Mouse (Mus musculus): ENCODE measurements around the gene Olfr203.
"Not testable (repeated sequence)": the region's sequence is repeated elsewhere in the genome, so short reads cannot be mapped to it uniquely, and the experiment has no call there.

Olfr203 gene

DNA sequence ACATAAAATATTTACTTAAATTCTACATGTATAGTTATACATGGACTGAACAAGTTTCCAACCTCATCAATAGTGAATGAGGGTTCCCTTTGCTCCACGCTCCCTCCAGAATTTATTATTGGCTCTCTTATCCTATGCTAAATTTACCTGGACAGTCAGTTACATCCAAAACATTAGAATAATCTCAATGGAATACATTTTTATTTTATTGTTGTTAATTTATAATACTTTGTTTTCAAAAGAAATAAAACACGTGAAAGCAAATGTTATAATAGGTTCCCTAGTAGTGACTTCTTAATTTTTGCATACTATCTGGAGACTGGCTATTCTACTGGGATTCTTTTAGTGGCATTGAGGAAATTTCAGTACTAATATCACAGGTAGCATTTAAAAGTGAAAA, at the start of gene Olfr203:
Olfr203 (plus strand) TSS at position 301 of the 400 bp plus-strand sequence.
- DNase-seq (ENCODE audit: low read depth, low spot score) = no peak

- DNase-seq (ENCODE audit: low read depth, low spot score) = peak; percentile 2
These were observed 49.0 kb upstream of the Olfr203 start for GRCm38 (mm10) chr16:59249684-59250083.

DNA sequence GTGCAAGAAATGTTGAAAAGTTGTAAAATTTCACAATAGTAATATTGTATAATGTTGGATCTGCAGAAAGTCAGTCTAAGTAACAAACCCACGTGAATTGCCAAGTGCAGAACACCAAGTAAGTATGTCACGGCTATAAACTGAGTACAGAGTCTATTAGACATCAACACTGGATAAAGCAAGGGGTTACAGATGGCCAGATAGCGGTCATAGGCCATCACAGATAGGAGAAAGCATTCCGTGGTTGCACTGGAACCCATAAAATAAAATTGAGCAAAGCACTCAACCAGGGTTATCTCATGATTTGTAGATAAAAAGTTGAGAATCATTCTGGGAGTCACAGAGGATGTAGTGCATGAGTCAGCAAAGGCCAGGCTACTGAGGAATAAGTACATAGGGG, 29.6 kb upstream of the Olfr203 start:
- not testable (repeated sequence) for DNase-seq (ENCODE audit: low read depth, low spot score)

- DNase-seq (ENCODE audit: low read depth, low spot score) = not testable (repeated sequence)
These were observed 26.1 kb upstream of the Olfr203 start, which contains the start of gene Olfr201 for GRCm38 (mm10) chr16:59272532-59272931. Olfr201 (minus strand) TSS chr16:59272632.

DNA sequence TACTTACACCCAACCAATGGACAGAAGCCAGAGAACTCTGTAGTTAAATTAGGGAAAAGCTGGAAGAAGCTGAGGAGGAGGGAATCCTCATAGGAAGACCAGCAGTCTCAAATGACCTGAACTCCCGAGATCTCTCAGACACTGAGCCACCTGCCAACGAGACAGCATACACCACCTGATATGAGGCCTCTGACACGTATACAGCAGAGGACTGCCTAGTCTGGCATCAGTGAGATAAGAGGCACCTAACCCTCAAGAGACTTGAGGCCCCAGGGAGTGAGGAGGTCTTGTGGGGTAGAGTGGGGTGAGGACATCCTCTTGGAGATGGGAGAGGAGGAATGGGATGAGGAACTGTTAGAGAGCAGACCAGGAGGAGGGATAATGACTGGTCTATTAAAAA, 18.1 kb upstream of the Olfr203 start:
- no peak for DNase-seq (ENCODE audit: low read depth, low spot score)

DNA sequence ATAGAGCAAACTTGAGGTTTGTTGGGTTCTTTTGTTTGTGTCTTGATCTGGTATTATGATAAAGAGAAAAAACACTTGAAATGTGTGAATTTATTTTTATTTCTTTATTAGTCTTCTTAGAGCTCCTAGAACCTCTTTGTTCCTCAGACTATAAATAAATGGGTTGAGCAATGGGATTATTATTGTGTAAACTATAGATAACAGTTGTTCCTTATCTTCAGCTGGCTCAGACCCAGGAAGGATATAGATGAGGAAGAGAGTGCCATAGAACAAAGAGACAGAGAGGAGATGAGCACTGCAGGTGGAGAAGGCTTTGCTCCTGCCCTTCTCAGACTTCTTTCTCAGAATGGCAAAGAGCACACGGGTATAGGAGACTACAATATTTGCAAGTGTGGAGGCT, 15.2 kb upstream of the Olfr203 start:
- DNase-seq (ENCODE audit: low read depth, low spot score) = no peak

DNA sequence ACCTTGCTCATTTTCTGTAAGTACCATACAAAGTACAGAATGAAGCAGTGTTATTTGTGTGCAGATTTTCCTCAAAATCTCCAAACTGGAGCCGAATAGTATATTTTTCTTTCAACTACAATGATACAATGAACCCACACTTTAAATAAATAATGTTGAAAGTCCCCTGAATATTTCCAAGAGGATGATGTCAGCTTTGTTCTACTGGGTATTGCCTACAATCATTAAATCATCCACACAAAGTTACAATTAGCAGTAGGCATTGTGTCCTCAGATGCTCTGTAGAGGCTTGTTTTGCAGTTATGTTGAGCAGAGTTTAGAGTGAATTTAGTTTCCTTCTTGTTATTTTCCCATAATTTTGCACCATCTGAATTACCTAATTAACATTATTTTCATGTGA, 12.0 kb upstream of the Olfr203 start, which contains the start of gene Olfr202:
Olfr202 (minus strand) TSS at position 101 of the 400 bp plus-strand sequence.
- DNase-seq (ENCODE audit: low read depth, low spot score) = no peak

GRCm38 (mm10) chr16:59287576-59287975, 11.1 kb upstream of the Olfr203 start:
- DNase-seq (ENCODE audit: low read depth, low spot score) = not testable (repeated sequence)

- DNase-seq (ENCODE audit: low read depth, low spot score) = no peak
These were observed 19.5 kb downstream of the Olfr203 start, which contains the start of gene Olfr204 for GRCm38 (mm10) chr16:59318148-59318547. Olfr204 (minus strand) TSS chr16:59318248.

DNA sequence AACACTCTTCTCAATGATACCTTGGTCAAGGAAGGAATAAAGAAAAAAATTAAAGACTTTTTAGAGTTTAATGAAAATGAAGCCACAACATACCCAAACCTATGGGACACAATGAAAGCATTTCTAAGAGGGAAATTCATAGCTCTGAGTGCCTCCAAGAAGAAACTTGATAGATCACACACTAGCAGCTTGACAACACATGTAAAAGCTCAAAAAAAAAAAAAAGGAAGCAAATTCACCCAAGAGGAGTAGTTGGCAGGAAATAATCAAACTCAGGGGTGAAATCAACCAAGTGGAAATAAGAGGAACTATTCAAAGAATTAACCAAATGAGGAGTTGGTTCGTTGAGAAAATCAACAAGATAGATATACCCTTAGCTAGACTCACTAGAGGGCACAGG, 24.6 kb downstream of the Olfr203 start:
- not testable (repeated sequence) for DNase-seq (ENCODE audit: low read depth, low spot score)

DNA sequence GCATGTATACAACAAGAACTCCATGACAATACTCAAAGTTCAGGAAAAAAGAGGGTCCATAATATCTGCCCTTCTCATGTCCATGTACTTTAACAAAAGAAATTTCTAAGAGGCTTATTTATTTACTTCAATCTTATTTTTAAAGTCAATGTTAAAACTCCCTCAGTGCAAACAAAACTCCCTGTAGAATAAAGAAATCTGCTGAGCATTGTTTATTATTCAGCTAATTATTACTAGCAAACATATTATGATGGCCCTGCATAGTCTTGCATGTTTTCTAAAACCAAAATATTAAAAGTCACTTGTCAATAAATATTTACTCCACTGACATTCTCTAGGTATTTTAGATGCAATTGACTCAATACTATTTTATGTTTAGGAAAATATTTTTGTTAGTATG, 32.4 kb downstream of the Olfr203 start, which contains the start of gene Olfr205:
Olfr205 (minus strand) TSS at position 101 of the 400 bp plus-strand sequence.
- no peak for DNase-seq (ENCODE audit: low read depth, low spot score)

DNA sequence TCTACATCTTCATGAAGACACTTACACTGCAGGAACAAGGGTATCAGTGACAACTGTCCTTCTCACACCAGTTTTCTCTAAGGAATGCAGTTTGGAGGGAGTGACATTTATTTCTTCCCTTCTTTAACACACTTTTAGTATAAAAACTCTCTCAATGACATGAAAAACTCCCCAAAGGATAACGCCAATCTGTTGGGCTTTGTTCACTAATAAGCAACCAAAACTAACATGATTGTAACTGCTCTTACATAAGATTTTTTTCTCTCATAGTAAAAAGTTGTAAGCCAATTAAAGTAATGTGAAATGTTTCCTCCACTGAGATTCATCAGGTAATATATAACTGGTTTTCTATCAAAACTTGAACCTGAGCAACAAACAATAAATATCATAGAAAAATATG, 50.5 kb downstream of the Olfr203 start, which contains the start of gene Olfr206:
Olfr206 (minus strand) TSS at position 101 of the 400 bp plus-strand sequence.
- DNase-seq (ENCODE audit: low read depth, low spot score) = no peak
